Comparison of ENCODE assay signal across 16 mouse cellular contexts in the genomic region with DNA sequence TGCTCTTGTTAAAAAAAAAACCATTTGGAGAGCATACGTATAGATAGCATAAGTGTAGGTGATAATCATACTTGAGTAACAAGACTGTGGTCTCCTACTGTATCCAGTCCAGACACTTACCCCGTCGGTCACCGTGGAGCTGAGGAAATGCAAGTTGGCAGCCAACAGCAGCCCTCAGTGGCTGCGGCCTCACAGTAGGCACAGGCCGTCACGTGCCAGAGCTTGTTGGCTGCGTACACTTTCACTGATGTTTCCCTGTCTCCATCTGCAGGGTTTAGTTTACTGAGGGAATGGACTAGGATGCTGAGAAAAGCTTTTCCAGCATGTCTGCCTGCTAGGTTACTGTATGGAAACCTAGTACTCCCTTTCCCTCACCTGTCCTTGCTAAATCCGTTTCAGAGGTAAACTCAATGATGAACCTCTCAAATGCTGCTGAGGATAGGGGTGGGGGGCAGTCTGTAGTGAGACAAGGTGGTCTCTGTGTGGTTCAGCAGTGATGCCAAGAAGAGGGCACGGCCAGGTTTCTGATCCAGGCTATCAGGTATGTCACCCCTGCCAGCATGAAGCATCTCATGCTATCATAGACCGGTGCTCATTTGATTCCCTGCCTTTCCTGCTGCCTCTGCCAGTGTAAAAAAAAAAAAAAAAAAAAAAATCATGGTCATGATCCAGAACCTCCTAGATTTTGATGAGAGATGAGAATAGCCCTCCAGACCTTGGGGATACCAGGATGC.
A peak's percentile ranks its signal among the peaks of the same experiment; 100 is the strongest.
DNase-seq lines count a peak whose midpoint lies in the region; ATAC-seq lines count a peak whose summit lies in the region.
"Had no signal": no experiment of that assay in that cellular context is flagged by ENCODE, and none has a peak within 500 bp of the region (broad histone marks: within the 10 kb centered on the region; RNA-seq: fewer than 3 reads in every experiment).

No protein-coding gene starts in this region.

- no peak for DNase-seq in frontal cortex, postnatal 36 days (ENCODE audit: low spot score in 2 of 2)
- peak; percentile 63 for DNase-seq in left cerebral cortex, postnatal 4 days
- no peak for DNase-seq in left cerebral cortex, adult 11 months (ENCODE audit: low spot score)
- peak; percentile 43 to 51 for DNase-seq in cerebellum, adult 18-20 months
- peak; percentile 54 to 64 for DNase-seq in cerebellum, postnatal 14 days
- DNase-seq in retina, embryonic 14.5 days (ENCODE audit: low spot score) = no peak
- no peak for DNase-seq in adrenal gland, postnatal 10 days
- DNase-seq: adrenal gland, postnatal 25 days; gastrocnemius, postnatal 36 days; heart, postnatal 36 days; lung, postnatal 10 days; retina, postnatal 1 day; right cerebral cortex, postnatal 4 days; thymus, postnatal 25 days had no signal

- peak; percentile 56 for ATAC-seq in frontal cortex, adult (ENCODE audit: low TSS enrichment)
- ATAC-seq: intestine, postnatal 0 days had no signal

- intact Hi-C loops in left cerebral cortex, postnatal 4 days (cut with DNase I) = no loop called here

Comparison
In these comparisons a context has a peak if more than half of its experiments do, and no peak if none do; other contexts are left out.
1. DNase-seq: peak in left cerebral cortex, postnatal 4 days (single experiment), cerebellum, adult 18-20 months (2 of 2) and cerebellum, postnatal 14 days (2 of 2); none in frontal cortex, postnatal 36 days (0 of 2), left cerebral cortex, adult 11 months (single experiment), retina, embryonic 14.5 days (single experiment) and adrenal gland, postnatal 10 days (single experiment).